Mouse (Mus musculus): ENCODE results near the gene Atxn3. TPM values are rescaled to one million over a fixed set of nuclear protein-coding genes. Genes with fewer than 3 reads are reported as not detected.

The Atxn3 gene
- 11.0 and 14.0 TPM in 2 replicates for polyA plus RNA-seq (2016; fragmentation: Nextera tagmentation; extraction: Ambion mirVana)

DNA sequence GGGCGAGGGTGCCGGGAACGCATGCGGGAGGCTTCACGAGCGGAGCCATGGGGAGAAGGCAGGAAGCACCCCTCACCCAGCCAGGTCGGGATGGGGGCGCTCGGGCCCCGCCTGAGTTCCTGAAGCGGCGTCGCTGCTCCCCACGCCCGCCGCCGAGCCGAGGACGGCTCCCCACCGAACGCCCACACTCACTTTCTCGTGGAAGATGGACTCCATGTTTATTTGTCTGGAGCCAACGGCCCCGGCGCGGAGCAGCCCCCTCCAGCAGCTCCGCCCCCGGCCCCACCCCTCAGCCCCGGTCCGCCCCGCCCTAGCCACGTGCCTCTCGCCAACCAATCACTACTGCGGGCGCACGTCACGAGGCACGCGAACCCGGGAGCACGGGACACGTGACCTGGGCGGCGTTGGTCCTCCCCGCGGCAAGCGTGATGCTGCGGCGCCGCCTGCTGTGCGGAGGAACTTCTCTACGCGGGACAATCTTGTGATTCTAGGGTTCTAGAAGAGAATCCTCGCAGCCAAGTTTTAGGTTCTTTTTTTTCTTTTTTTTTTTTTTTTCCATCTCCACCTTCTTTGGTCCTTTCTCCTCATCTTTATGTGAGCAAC is at the start of gene Atxn3:
Gene Atxn3, minus strand, starts transcription at position 305 of the 603 bp plus-strand sequence.
- Histone ChIP-seq H3K27me3 (ENCODE audit: poor library complexity, severe bottlenecking) (no peaks in the 10 kb centered on the region), H3K27ac (peak within 1 kb of the TSS; percentile 94), H3K36me3 (replicated peaks) (peaks cover 4% of the 10 kb centered on the region; the same call in 1 of the 2 replicates), H3K4me3 (peak within 1 kb of the TSS; percentile 91), H3K9me3 (no peaks in the 10 kb centered on the region), H3K4me1 (peaks cover 20% of the 10 kb centered on the region)
- under 1% methylated on average over 54 of the region's 54 CpGs for WGBS
- DNase-seq (ENCODE audit: extremely low spot score, low spot score) = peak; percentile 95

- no peaks in the 10 kb centered on the region for H3K9me3 ChIP-seq
- no peaks in the 10 kb centered on the region for H3K27me3 ChIP-seq (ENCODE audit: poor library complexity, severe bottlenecking)
- no peak overlapping the region for H3K27ac ChIP-seq
- 94% methylated on average over 11 of the region's 11 CpGs for WGBS
- DNase-seq (ENCODE audit: extremely low spot score, low spot score) = no peak
- peaks cover 96% of the 10 kb centered on the region for H3K36me3 ChIP-seq (replicated peaks)
- no peaks in the 10 kb centered on the region for H3K4me1 ChIP-seq
- H3K4me3 ChIP-seq = no peak overlapping the region
These were observed 42.7 kb upstream of the Atxn3 start for GRCm38 (mm10) chr12:102000785-102001184.

- Histone ChIP-seq H3K4me1 (no peaks in the 10 kb centered on the region), H3K9me3 (no peaks in the 10 kb centered on the region), H3K27ac (no peak overlapping the region), H3K27me3 (ENCODE audit: poor library complexity, severe bottlenecking) (no peaks in the 10 kb centered on the region), H3K4me3 (no peak overlapping the region), H3K36me3 (replicated peaks) (peaks cover 94% of the 10 kb centered on the region)
- 97% methylated on average over 5 of the region's 5 CpGs for whole genome bisulfite sequencing
- DNase-seq (ENCODE audit: extremely low spot score, low spot score) = no peak
These were observed 40.9 kb upstream of the Atxn3 start for GRCm38 (mm10) chr12:101998929-101999328.

GRCm38 (mm10) chr12:101994576-101995467 is 36.8 kb upstream of the Atxn3 start:
- H3K27me3 ChIP-seq (ENCODE audit: poor library complexity, severe bottlenecking) = no peaks in the 10 kb centered on the region
- no peak overlapping the region for H3K27ac ChIP-seq
- H3K9me3 ChIP-seq = no peaks in the 10 kb centered on the region
- no peak overlapping the region for H3K4me3 ChIP-seq
- H3K36me3 ChIP-seq (replicated peaks) = peaks cover 93% of the 10 kb centered on the region
- no peaks in the 10 kb centered on the region for H3K4me1 ChIP-seq
- no peak for DNase-seq (ENCODE audit: extremely low spot score, low spot score)
- WGBS = 91% methylated on average over 8 of the region's 8 CpGs

GRCm38 (mm10) chr12:101987659-101988058 is 29.6 kb upstream of the Atxn3 start:
- Histone ChIP-seq H3K9me3 (no peaks in the 10 kb centered on the region), H3K4me3 (no peak overlapping the region), H3K27ac (no peak overlapping the region), H3K36me3 (replicated peaks) (peaks cover 97% of the 10 kb centered on the region), H3K4me1 (no peaks in the 10 kb centered on the region), H3K27me3 (ENCODE audit: poor library complexity, severe bottlenecking) (no peaks in the 10 kb centered on the region)
- 88% methylated on average over 6 of the region's 6 CpGs for WGBS
- DNase-seq (ENCODE audit: extremely low spot score, low spot score) = no peak

- Histone ChIP-seq H3K9me3 (no peaks in the 10 kb centered on the region), H3K4me3 (no peak overlapping the region), H3K4me1 (no peaks in the 10 kb centered on the region), H3K36me3 (replicated peaks) (peaks cover 90% of the 10 kb centered on the region), H3K27me3 (ENCODE audit: poor library complexity, severe bottlenecking) (no peaks in the 10 kb centered on the region), H3K27ac (no peak overlapping the region)
- WGBS = 84% methylated on average over 3 of the region's 3 CpGs
- DNase-seq (ENCODE audit: extremely low spot score, low spot score) = no peak
These were observed 27.1 kb upstream of the Atxn3 start for GRCm38 (mm10) chr12:101985110-101985509.

DNA sequence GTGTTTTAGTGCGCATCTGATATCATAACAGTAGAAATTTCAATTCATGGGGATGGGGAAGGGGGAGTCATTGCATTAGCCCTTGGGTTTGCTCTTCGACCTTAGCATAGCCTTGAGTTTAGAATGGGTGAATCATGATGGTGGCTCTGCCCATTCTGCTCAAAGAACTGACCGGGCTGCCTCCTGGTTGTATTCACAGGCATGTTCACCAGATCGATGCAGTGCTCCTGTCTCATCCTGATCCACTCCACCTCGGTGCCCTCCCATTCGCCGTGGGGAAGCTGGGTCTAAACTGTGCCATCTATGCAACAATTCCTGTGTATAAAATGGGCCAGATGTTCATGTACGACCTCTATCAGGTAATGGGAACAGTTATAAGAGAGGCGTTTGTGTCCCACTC is 24.9 kb upstream of the Atxn3 start:
- 92% methylated on average over 9 of the region's 9 CpGs for WGBS

GRCm38 (mm10) chr12:101981559-101981958 is 23.5 kb upstream of the Atxn3 start:
- Histone ChIP-seq H3K9me3 (no peaks in the 10 kb centered on the region), H3K27me3 (ENCODE audit: poor library complexity, severe bottlenecking) (no peaks in the 10 kb centered on the region), H3K27ac (no peak overlapping the region), H3K4me1 (peaks cover 11% of the 10 kb centered on the region), H3K36me3 (replicated peaks) (peaks cover 56% of the 10 kb centered on the region), H3K4me3 (no peak overlapping the region)
- whole genome bisulfite sequencing = 94% methylated on average over 2 of the region's 2 CpGs
- no peak for DNase-seq (ENCODE audit: extremely low spot score, low spot score)

More for the DNA sequence above, 24.9 kb upstream of the Atxn3 start:
- H3K27me3 ChIP-seq (ENCODE audit: poor library complexity, severe bottlenecking) = no peaks in the 10 kb centered on the region
- peaks cover 70% of the 10 kb centered on the region for H3K36me3 ChIP-seq (replicated peaks)
- DNase-seq (ENCODE audit: extremely low spot score, low spot score) = no peak
- H3K9me3 ChIP-seq = no peaks in the 10 kb centered on the region
- H3K27ac ChIP-seq = no peak overlapping the region
- H3K4me3 ChIP-seq = no peak overlapping the region
- H3K4me1 ChIP-seq = no peaks in the 10 kb centered on the region; the same call in 1 of the 2 replicates

- peaks cover 46% of the 10 kb centered on the region for H3K36me3 ChIP-seq (replicated peaks)
- H3K9me3 ChIP-seq = no peaks in the 10 kb centered on the region
- H3K27ac ChIP-seq = no peak overlapping the region
- 89% methylated on average over 5 of the region's 5 CpGs for WGBS
- DNase-seq (ENCODE audit: extremely low spot score, low spot score) = no peak
- H3K4me3 ChIP-seq = no peak overlapping the region
- no peaks in the 10 kb centered on the region for H3K27me3 ChIP-seq (ENCODE audit: poor library complexity, severe bottlenecking)
- peaks cover 13% of the 10 kb centered on the region for H3K4me1 ChIP-seq
These were observed 22.2 kb upstream of the Atxn3 start for GRCm38 (mm10) chr12:101980266-101980665.

DNA sequence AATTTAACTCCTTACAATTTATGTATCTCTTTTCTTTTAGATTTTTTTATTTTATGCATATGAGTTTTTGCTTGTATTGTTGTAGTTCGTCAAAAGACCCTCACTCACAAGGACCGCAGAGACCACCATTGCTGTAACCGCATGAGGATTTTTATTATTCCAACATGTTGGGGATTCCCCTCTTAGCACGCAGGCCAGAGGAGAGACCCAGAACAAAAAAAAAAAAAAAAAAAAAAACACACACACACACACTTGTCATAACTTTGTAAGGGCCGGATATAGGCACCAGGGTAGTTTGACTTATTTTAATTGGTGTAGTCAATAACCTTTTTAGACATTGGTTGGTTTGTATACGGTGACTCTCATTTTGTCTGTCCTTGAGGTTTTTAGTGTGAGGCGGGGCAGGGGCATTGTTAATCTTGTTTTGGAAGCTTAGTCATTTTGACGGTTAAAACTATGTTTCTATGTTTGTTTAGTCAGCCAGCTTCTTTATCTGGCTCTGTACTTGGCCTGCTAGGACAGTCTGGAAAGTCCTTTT is 21.2 kb upstream of the Atxn3 start:
- DNase-seq (ENCODE audit: extremely low spot score, low spot score) = no peak
- Histone ChIP-seq H3K27ac (no peak overlapping the region), H3K36me3 (replicated peaks) (peaks cover 36% of the 10 kb centered on the region), H3K4me3 (no peak overlapping the region), H3K9me3 (no peaks in the 10 kb centered on the region), H3K27me3 (ENCODE audit: poor library complexity, severe bottlenecking) (no peaks in the 10 kb centered on the region), H3K4me1 (peaks cover 20% of the 10 kb centered on the region)
- WGBS = 92% methylated on average over 8 of the region's 8 CpGs

GRCm38 (mm10) chr12:101978588-101978987 is 20.5 kb upstream of the Atxn3 start:
- peaks cover 32% of the 10 kb centered on the region for H3K36me3 ChIP-seq (replicated peaks)
- H3K27me3 ChIP-seq (ENCODE audit: poor library complexity, severe bottlenecking) = no peaks in the 10 kb centered on the region
- DNase-seq (ENCODE audit: extremely low spot score, low spot score) = no peak
- peaks cover 21% of the 10 kb centered on the region for H3K4me1 ChIP-seq
- H3K9me3 ChIP-seq = no peaks in the 10 kb centered on the region
- no peak overlapping the region for H3K4me3 ChIP-seq
- WGBS = 96% methylated on average over 1 of the region's 1 CpGs
- H3K27ac ChIP-seq = no peak overlapping the region

- no peaks in the 10 kb centered on the region for H3K9me3 ChIP-seq
- no peak overlapping the region for H3K27ac ChIP-seq
- no peak for DNase-seq (ENCODE audit: extremely low spot score, low spot score)
- WGBS = 89% methylated on average over 5 of the region's 5 CpGs
- no peak overlapping the region for H3K4me3 ChIP-seq
- no peaks in the 10 kb centered on the region for H3K27me3 ChIP-seq (ENCODE audit: poor library complexity, severe bottlenecking)
- H3K4me1 ChIP-seq = peaks cover 21% of the 10 kb centered on the region
- H3K36me3 ChIP-seq (replicated peaks) = peaks cover 32% of the 10 kb centered on the region
These were observed 20.1 kb upstream of the Atxn3 start for GRCm38 (mm10) chr12:101978162-101978561.
